Mouse (Mus musculus) spleen, postnatal 36 days (tissue): ENCODE data around the gene Npnt.

Experiments used
- DNase-seq, 2 experiments: peaks; one replicate each; pipeline ENCODE4 v3.0.0; 2022; ENCODE audit warnings: low spot score in 2 of 2, mixed read lengths in 1 of 2

Npnt gene

DNA sequence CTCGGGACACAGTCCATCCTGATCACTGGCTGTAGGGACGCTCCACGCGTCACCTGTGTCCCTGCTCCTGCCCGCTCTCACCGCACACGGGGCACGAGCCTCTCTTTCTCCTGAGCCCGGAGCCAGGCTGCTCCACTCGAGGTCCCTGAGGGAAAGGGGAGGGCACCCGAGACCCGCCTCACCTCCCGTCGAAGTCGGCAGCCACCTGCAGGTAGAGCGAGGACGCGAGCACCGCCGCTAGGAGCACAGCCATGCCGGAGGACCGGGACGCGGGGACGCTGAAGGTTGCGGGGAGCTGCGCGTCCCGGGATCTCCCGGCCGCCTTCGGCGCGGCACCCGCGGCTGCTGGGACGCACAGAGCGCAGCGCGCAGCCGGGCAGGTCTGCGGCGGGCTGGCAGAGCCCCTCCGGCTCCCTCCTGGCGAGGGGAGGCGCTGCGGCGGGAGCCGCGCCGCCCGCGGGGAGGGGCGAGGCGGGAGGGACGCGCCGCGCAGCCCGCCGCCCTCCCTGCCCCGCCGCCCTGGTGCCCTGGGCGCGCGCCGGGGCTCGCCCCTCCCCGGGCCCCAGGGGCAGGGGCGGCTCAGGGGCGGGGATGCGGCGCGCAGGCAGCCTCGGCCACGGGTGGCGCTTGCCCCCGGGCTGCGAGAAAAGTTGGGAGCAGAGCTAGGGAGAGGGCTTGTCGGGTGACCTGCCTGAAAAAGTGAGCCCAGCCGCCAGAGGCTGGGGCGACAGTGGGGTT, at the start of gene Npnt:
Gene Npnt (minus strand): TSS at position 501 of the 738 bp plus-strand sequence.
- DNase-seq, result no peak

DNA sequence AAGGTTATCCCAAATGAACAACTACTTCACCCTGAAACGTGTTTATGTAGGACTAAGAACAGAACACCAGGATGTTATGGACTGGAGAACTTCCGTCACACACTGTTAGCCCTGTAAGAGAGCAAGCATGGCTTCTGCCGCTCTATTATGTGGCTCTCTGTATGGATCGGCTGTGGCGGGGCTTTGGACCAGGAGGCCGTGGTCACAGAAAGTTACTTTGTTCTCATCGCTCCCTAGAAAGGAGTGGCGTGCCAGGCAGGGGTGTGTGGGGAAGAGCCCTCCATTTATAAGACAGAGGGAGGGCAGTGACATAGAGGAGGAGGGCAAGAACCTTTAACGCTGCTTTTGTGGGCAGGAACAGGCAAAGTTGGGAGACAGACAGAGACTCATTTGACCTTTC, 46.2 kb upstream of the Npnt start:
- DNase-seq, result no peak

DNA sequence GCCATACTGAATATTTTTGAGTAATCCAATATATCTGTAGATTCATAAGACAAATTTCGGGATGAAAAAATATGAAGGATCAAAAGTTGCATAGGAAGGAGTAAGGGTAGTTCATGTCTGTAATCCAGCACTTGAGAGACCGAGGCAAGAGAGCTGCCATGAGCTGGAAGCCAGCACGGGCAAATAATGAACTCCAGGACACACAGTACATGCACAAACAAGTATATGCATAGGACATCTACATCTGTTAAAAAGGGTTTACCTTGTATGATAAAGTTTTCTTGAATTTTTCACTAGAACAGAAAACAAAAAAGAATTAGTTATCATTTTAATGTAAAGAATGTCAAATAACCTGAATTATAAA, 45.8 kb upstream of the Npnt start:
- no peak for DNase-seq

DNA sequence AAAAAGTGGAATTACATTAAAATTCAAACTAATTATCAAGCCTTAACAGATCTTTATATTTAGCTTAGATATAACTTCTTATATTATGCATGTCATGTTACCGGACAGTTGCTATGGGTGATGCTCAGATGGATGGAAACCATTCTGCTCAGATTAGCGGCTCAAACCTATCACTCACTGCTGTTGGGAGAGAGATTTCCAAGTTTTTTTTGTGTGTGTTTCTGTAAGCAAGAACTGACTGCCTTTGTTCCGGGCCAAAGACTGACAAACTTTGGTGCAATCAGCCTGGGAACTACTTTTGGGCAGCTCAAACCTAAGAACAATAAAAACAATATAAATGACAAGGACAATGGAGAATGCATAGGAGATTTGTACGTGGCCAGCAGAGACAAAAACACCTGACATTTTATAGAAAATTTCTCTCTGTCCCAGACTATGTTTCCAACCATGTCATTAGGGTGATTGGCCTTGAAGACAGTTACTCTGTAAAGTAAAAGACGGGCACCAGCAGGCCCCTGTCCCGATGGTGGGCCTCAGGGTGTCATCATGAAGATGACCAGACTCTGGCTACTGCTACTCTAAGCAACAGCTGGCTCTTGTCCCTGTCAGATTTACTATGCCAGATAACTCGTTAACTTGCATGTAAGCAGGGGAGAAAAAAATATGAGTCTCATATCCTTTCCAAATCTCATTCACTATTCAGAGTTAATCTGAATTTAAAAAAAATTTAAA, 45.2 kb upstream of the Npnt start:
- no peak for DNase-seq

DNA sequence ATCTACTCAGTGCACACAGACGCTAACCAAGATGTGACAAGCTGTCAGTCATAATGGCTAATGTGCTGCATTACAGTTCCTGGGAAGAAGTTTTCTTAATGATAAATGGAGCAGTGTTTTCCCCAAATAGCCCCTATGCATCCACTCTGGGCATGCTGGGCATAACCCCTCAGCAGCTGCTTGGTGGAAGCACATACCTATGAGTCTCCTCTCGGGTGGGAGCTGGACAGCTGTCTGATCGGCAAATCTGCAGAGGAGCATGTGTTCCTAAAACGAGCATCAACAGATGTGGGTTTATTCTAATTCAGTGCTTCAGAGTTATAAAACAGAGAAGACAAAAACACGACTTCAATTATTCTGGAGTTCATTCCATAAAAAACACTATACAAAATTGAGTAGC, 36.1 kb upstream of the Npnt start:
- DNase-seq, result no peak

DNA sequence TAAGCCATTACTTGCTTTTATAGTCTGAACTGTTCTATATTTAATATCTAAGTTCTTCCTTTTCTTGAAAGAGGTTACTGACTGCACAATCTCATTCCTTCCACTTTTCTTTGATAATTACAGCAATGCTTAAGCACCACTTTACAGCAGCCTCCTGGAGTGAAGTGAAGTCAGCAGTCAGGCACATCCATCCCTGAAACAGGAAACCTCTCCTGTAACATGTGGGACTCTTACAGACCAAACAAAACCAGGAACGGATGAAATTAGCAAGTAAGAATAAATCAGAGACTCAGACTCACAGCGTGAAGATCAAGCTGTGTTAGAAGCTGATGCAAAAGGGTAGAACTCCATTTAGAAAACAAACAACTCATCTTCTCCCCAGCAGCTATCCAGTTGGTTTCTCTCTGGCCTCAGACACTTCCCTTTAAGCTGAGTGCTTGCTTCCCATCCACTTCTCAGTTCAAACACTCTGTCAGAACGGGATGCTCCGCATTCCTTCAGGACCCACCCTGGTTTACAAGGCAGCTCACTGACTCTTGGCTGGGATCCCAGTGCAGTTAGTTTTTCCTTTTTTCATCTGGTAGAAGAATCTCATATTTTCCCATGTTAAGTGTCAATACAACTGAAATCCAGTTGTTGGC, 33.9 kb upstream of the Npnt start:
- DNase-seq, result no peak

DNA sequence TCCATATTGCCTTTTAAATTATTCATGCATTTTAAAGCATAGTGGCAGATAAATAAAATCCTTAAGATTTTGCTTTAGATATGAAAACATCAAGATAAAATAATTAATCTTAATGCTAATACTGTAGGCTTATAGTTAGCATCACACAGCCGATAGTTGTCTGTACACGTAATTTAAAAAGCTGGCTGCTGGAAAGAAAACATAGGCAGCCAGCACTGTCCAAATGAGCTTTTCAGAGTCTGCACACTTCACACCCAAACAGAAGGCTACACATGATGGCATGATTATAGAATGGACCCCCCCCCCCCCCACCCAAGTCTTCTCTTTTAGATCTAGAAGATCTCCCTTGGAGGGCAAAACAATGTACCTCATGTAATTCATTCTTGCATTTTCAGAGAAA, 31.9 kb upstream of the Npnt start:
- no peak for DNase-seq

DNA sequence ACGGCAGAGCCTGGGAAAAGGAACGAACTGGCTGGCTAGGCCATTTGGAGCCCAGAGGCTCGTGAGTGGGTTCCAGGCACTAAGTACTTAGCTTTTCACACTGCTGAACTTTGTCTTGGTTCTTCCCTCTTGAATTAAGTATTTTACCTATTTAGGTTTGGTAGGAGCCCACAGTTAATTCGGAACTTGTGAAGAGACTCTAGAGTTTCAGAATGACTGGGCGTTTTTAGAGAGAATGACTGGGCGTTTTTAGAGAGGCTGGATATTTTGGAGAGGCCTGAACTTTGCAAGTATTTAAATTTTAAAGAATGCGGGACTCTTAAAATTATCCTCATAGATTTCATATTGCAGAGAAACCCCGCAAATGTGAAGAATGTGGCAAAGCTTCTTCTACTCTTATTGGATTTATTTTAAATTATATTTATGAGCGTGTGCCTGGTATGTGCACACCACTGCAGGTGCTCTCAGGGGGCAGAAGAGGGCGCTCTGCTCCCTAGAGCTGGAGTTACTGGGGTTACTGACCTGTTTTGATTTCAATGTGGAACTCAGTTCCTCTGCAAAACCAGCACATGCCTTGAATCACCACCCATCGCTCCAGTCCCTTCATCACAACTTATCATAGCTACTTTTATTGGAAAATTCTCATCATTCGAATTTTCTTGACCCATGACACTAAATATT, 29.8 kb upstream of the Npnt start:
- no peak for DNase-seq

DNA sequence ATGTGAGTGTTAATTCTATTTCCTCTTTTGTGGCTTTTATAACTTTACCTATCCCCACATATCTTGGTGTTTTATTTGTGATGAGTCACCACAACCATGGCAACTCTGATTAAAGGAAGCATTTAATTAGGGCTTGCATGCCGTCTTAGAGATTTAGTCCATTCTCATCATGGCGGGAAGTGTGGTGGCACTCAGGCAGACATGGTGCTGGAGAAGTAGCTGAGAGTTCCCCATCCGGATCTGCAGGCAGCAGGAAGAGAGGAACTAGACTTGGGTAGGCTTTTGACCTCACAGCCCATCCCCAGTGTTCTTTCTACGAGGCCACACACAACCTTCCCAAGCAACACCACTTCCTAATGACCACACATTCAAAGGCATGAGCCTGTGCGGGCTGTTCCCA, 16.2 kb upstream of the Npnt start:
- no peak for DNase-seq

DNA sequence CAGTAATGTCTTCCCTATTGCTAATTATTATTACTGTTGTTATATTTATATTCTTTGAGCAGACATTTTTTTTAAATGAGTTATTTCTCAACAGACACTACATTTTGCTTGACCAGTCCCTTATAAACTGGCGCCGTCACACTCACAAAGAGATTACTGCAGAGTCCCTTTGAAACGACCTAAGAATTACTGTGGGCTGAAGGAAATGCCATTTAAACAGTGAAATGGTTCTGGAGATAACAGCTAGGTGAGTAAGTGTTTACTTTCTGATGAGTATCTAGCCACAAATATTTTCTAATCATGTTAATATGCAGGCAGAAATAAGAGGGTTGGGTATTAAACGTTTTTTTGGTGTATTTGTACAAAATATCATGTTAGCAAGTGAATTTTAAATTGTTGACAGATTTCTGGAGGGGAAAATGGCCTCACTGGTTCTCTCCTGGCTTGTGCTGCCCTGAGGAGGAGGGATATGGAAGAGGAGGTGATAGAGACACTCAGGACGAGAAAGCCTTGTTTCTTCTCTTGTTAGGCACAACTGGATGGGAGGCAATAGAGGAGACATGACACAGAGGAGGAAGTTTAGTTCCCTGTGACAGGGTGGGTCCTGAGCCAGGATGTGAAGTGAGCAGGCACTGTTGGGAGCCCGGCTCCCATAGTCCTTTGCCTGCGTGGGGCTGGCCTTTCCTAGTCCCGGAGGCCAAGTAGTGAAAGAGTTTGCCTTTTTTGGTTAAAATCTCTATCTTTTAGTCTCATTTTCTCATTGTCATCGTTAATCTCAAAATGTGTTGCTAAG, 14.8 kb upstream of the Npnt start:
- no peak for DNase-seq

DNA sequence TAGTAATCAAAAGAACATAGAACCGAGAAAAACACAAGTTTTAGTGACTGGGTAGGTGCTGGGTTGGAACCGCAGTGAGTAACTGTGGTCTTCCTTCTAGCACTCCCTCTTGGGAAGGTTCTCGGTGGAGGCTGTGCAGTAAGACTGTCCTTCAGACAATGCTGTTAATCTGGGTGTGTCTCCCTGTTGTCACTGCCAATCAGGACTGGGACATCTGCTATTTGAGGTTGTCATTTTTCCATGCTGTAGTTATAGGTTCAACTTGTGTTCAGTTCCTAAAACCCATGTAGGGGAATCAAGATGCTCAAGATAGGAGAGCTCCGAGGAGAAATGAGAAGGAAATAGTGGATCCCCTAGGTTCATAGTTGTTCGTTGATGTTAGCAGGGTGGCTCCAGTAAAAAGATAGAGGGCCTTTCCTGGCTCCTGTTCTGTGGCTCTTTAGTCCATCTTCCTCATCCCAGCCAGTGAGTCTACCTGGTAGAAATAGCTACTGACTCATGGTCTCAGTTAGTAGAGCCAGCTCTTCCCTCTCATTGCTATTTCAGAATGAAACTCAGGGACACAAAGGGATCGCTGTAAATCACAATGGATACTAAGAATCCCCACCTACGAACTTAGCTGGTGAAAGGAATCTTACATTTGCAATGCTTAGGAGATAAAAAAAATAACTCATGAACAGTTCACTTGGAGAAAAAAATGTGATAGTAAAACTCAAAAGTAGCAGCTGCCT, 12.7 kb upstream of the Npnt start:
- DNase-seq, result no peak

DNA sequence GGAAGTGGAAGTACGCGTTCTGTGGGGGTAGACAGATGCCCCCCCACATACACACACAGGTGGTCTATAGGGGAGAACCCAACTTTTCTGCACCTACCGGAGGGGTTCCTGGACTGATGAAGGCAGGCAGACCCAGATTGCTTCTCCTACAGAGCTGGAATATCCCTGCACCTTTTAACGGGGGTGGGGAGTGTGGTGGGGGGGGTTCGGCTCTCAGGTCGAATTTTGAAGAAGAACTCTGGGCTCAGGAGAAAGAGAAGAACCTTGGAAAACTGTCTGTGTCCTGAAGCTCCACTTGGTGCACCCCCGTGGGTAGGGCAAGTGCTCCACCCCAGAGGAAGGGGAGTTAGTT, 414 bp upstream of the Npnt start:
- no peak for DNase-seq

DNA sequence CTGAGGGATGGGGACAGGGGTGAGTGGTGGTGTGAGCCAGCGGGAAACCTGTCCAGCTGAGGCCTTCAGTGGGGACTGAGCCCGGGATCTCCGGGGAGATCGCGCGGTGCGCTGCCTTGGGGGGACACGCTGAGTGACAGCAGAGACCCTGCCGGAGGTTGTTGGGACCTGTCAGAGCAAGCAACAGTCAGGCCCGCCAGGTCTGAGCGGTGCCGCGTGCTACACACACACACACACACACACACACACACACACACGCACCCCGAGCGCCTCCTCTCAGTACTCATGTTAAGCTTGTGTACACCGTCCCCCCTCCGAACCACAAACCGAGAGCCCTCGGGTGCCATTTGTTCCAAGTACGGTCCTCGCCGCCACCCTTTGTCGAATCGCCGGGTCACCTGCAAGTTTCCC, 706 bp downstream of the Npnt start:
- DNase-seq, result no peak

DNA sequence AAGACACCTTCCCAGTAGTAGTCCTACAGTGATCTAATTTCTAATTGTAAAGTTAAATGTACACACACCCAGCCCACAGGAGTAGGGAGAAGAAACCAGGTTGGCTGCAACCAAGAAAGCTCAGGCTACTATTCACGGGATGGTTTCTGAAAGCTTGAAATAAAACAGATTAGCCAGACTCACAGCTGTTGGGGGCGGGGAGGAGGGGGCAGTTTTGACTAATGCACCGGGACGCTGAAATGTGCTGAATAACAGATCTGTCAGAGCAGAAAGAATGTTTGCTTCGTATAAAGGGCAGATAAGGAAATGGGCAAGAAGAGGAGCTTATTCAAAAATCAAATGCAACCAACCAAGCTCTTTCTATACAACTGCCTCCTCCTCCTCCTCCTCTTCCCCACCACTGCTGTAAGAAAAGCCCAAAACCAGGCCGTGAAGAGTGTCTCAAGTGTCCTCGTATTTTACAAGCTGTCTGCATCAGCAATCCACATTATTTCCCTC, 1.7 kb downstream of the Npnt start:
- DNase-seq, result no peak

DNA sequence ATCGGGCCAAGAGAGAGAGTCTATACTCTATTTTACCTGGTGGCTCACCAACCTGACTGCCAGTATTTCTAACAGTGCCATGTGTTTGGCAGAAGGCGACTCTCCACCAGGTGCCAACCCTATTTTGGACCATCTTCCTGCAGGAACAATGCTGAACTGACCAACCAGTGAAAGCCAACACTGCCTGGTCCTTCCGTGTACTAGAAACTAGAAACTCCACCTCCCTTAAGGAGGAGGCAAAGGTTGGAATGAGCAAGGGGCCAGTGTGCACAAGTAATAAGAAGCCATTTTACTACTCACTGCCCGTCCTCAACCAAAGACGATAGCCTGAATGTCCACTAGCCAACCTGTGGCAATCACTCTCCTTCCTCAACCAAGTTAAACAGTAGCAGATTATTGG, 4.0 kb downstream of the Npnt start:
- DNase-seq, result no peak

DNA sequence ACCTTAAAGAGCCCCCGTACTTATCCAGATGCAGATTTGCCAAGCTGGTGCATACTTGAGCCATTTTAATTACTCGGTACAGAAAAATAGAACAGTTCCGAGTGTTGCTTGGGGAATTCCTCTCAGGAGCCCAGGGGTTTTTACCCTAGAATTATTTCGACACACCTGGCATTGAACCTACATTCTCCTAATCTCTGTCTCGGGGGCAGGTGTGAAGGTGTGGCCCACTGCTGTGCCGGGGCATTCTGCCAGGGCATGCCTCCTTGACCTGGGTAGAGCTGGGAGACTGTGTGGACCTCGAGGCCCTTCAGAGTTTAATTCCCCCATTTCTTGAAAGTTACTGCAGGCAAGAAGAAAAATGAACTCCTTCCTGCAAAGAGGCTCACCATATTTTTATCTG, 4.4 kb downstream of the Npnt start:
- DNase-seq, result no peak

DNA sequence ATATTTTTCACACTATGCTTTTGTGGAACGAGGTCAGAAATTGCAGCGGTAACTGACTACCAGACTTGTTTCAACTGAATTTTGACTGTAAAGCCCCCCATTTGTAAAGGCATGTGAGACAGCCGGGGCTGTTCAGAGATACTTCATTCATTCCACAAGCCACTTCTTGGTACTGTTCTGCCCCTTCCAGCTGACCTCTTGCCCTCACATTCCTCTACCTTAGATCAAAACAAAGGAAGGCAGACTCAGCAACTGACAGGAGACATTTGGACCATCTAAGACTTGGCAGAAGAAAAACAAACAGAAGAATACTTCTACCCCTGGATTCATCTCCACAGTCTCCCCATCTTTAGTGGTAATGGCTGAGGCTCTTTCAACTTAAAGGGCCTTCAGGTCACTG, 5.5 kb downstream of the Npnt start:
- DNase-seq, result no peak

DNA sequence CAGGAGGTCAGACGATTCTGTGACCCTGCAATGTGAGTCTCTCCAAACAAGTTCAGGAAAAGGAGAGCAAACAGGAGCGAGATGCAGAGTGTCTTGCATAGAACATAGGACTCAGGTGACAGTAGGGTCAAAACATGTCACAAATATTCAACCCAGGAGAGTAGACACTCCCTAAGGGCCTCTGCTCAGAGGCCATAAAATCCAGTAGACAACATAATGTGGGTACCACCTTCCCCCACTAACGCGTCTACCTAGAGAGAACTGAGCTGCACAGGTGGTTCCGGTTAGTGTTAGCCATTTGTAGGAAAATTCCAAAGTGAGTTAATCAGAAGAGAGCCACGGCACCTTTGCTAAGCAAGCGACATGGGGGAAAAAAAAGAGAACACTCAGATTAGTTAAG, 5.9 kb downstream of the Npnt start:
- no peak for DNase-seq

DNA sequence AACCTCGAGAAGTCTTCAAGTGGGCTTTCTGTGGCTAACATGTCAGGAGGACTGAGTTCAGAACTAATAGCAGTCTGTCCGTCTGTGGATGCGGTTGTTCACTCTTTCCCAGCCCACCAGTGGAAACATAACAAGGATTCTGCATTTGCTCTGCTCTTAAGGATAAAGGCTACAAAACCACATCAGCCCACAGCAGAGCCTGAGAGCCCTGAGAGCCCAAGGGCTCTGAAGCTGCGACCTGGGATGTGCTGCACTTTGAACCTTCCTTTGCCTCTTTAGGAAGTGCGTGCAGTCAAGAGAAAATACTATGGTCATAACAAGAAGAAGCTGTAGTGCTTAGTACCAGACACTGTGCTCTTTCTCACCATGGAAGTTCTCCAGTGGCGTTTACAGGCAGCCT, 7.3 kb downstream of the Npnt start:
- DNase-seq, result no peak

DNA sequence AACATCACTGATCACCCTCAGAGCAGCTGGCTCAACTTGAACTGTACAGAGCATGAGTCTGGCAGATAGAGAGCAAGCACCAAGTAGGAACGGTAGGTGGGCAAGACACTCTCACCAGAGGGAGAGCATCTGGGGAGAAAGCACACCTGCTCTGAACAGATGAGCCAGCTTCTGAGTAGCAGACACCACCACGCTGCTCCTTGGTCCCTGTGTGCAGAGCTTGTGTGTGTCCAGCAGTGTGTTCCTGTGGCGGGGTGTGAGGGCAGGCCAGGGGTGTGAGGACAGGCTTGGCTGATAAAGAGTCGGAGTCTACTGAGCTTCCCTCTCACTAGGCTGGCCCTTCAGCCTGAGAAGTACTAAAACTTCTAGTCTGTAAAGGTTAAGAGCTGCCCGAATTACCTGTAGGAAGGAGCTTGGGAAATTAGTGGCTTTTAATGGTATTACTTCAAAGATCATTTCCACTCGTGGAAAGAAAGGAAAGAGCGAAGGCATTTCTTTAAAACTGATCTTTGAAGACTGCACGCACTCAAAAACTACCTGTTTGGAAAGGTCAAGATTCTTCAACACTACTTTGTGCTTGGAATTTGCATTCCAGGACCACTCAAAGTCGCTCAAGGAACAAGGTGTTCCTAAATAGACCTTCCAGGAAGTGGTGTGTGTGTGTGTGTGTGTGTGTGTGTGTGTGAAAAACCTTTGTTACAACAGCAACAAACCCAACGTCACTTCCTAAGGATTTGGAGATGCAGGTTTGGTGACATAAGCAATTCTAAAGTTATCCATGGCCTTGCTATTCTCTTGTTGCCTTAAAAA, 9.7 kb downstream of the Npnt start:
- DNase-seq, result no peak
